Mouse (Mus musculus) neutrophil, adult 5-6 weeks (primary cell): ENCODE measurements around the gene Dpt. TPM values are rescaled to one million over a fixed set of nuclear protein-coding genes. Genes with fewer than 3 reads are reported as not detected.
"Not testable (repeated sequence)": the region's sequence is repeated elsewhere in the genome, so short reads cannot be mapped to it uniquely, and the experiment has no call there.

ENCODE experiments used
- ATAC-seq: fragments of 151-379, 151-347 bp; 2 replicates; pipeline ENCODE4 v1.8.0; 2017; ENCODE audit warnings: mild to moderate bottlenecking, moderate TSS enrichment; ENCODE audit not compliant: insufficient number of reproducible peaks, poor library complexity, low FRiP score, severe bottlenecking; ENCODE audit errors: extremely low read depth
- total RNA-seq: library from RNA; stranded (forward); fragments of 200-1000 nt; gene quantifications from 2 replicates; pipeline ENCODE4 v1.2.3, GENCODE M21; 2017

The Dpt gene
- total RNA-seq, 1 experiment from 2014 or later: not detected

- ATAC-seq: no peak; the same call in 1 of the 2 replicates
Measured at GRCm38 (mm10) chr1:164814243-164814642, 17.8 kb downstream of the Dpt start.

- peak; percentile 42; the same call in 1 of the 2 replicates for ATAC-seq
Measured at GRCm38 (mm10) chr1:164815330-164815729, 18.9 kb downstream of the Dpt start.

- ATAC-seq: no peak
Measured at GRCm38 (mm10) chr1:164817331-164817730, 20.9 kb downstream of the Dpt start.

DNA sequence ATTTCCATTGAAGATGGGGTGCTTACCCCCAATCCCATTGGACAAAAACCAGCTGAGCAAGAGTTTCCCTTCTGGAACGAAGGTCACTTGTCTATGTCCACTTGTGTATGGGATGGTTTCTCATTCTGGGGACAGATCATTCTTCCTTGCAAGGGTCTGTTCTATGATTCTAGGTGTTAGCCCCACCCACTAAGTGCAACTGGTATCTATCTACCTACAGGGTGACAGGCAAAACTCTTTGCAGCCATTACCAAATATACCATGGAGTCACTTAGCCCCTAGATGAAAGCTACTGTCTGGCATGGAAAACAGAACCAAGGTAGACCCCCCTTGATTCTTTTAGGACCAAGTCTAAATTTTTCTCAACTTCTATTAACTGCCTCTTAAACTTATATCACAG lies 24.9 kb downstream of the Dpt start:
- ATAC-seq: no peak

- ATAC-seq: no peak
Measured at GRCm38 (mm10) chr1:164821821-164822220, 25.4 kb downstream of the Dpt start.

DNA sequence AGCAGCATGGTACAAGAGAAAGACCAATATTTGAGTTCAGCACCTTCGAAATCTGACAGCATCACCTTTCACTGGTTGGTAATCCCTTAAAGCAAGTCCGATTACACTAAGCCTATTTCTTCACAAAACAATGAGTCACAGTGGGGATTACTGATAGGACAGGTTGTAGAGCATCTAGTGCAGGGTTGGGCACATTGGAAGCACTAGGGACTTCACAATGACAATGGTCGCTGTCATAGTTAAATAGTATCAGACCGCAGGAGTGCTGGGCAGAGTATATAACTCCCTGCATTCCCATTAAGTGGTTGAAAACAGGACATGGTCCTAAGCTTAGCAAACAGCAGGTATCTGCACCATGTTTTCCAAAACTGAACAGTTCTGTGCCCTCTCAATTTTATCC lies 25.8 kb downstream of the Dpt start:
- ATAC-seq: no peak

- ATAC-seq: no peak
Measured at GRCm38 (mm10) chr1:164824896-164825295, 28.5 kb downstream of the Dpt start.

DNA sequence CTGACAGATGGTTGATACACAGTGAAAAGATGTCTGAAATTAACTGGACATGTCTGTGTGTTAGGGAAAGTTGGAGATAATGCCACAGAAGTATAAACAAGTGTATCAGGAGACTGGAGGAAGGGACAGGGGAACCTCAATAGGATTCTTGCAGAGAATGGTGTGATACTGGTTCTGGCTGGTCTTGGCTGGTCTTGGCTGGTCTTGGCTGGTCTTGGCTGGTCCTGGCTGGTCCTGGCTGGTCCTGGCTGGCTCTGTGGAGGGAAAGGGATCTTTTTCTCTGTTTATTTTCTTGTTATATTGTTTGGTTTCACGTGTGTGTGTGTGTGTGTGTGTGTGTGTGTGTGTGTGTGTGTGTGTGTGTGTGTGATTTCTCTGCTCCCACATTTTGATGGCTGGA lies 33.4 kb downstream of the Dpt start:
- no peak for ATAC-seq

DNA sequence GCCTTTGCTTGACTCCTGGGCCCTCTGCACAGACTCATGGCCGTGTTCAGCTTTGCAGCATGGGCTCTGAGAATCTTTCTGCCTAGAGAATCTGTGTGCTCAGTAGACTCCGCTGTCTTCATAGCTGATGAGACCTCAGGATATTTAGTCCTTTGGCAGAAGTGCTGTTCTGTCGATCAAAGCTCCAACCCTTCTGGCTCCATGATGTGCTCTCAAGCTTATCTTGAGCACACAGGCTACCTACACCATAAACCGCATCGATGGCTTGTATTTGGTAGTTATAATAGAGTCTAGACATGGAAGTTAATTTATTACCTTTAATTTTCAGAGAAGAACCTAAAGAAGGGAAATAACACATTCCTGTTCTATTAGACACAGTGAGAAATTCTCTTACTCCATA lies 36.0 kb downstream of the Dpt start:
- no peak for ATAC-seq

DNA sequence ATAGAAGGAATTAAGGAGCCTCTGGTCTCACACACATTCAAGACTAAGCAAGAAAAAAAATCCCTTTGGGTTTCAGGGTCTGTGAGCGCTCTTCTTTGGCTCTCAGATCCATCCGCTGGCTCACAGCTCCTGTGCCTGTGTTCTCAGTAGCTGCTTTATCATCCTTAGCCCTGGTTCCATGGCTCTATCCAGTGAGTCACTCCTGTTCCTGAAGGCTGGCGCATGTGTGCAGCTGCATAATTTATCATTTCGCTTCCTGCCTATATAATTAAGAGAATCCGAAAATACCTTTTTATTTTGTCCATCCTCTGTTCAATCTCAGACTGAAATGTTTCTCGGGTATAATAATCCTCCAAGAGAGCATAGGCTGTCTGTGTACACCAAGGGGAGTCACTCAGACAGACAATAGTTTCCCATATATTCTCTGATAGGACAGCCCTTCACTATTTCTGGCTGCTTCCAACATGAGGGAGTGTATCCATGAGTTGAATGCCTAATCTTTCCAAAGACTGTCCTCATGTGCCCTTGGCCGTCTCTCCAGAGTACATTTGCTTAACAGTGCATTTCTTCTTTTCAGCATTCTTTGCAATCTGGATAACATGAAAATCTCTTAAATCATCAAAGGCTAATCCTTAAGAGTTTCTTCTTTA lies 52.3 kb downstream of the Dpt start:
- ATAC-seq: no peak

DNA sequence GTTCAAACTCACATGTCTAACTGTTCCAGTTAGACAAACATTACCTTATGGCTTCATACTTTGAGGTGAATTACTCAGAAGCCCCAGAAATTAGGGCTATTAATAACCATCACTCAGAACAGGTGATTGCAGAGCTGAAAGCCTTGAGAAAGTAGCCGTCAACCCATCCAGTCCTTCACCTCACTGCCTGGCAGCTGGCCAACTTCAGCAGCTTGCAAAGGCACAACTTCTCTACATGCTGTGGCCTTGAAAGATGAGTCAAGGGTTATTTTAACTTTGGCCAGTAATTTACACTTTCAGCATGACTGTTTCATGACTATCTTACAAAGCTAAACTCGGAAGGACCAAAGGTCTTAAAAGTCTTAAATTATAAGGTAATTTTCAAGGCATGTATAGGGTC lies 59.3 kb downstream of the Dpt start:
- not testable (repeated sequence) for ATAC-seq

GRCm38 (mm10) chr1:164859952-164860351 lies 63.5 kb downstream of the Dpt start:
- ATAC-seq: no peak

DNA sequence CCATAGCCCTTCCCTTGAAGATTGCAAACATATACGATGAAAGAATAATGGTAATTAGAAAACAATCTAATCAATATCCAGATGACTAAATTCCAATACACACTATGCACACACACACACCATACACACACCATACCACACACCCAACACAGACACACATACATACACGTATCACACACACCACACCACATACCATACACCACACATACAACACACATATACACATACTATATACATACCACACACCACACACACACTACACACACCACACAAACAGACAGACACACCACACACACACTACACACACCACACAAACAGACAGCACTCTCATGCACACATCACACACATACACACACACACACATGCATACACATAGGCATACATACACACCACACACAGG lies 64.3 kb downstream of the Dpt start:
- ATAC-seq: no peak

DNA sequence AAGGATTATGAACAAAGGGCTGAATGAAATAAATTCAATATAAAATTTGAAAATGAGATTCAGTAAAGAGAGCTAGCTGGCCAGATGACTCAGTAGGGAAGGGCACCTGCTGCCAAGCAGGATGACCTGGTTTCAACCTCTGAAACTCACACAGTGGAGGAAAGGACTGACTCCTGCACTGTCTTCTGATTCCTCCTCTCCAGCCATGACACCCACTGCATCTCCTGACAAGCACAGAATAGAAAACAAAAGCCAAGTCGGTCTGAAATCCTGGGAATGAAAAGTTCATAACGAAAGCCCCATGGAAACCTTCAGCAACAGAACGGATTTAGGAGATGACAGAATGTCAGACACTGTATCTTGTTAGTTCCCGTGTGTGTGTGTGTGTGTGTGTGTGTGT lies 65.1 kb downstream of the Dpt start:
- ATAC-seq: no peak

DNA sequence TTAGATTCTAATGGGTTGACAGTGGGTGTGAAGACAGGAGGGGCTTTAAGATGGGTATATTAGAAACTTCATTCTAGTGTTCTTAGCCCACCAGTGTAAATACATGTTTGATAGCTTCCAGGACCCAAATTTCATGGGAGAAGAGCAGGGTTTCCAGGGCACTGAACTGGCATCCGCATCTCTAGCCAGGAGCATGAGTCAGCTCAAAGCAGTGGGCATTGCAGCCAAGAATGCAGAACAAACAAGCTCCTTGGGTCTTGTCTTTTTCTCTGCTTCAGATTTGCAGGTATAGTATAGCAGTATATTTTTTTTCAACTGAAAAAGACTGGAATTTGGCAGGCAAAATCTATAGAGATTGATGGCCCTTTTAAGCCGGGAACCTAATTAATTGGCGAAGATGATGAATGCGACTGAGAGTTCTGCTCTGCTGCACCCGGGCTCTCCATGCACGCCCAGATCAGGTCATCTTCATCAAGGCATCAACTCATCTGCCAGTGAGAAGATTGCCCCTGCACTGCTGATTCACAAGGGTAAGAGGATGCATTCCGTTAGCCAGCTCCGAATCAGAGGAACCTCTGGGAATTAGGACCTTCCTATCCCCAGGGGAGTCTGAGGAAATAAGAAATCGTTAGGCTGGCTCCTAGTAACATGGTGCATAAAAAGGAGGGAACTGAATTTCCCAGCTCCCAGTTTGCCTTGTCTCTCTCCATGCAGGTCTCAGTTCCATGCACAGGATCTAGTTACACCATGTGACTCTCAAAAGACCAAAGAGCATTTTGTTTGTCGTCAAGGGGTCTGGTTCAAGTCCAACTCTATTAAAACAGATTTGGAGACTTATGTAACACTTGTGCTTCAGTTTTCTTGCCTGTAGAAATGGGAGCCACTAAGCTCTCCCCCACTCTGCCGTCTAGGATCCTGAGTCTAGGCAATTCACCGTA lies 66.8 kb downstream of the Dpt start:
- no peak for ATAC-seq

GRCm38 (mm10) chr1:164864666-164865065 lies 68.2 kb downstream of the Dpt start:
- no peak for ATAC-seq

- ATAC-seq: peak; percentile 91
Measured at GRCm38 (mm10) chr1:164870694-164871093, 74.2 kb downstream of the Dpt start.
